Mouse (Mus musculus): ENCODE measurements at regions not wholly inside any gene's neighbourhood (a gene's known extent, or its start where the extent isn't known, plus 50 kb on each side); places are given as distances from the start of the nearest gene placed in this dataset.

- no peak for ATAC-seq (ENCODE audit: insufficient number of reproducible peaks, insufficient read depth, low FRiP score, low read depth)
- H3K4me2 ChIP-seq (ENCODE audit: low read length) = no peak overlapping the region
- WGBS = 87% methylated on average over 1 of the region's 1 CpGs
These were observed 1249.6 kb downstream of the Hace1 start for GRCm38 (mm10) chr10:46827109-46827812.

GRCm38 (mm10) chr10:46828164-46828563, 1250.5 kb downstream of the Hace1 start:
- Histone ChIP-seq H3K27ac (replicated peaks in 1 of 2; ENCODE audit: control insufficient read depth in 1 of 2, insufficient read depth in 1 of 2, low read depth in 2 of 2, low read length in 2 of 2) (no peak overlapping the region), H3K4me1 (ENCODE audit: control insufficient read depth in 2 of 2, insufficient read depth in 2 of 2, low read length in 2 of 2) (no peaks in the 10 kb centered on the region), H3K9me3 (ENCODE audit: control insufficient read depth, low read length) (no peaks in the 10 kb centered on the region), H3K36me3 (ENCODE audit: control insufficient read depth, insufficient read depth, low read length) (no peaks in the 10 kb centered on the region), H3K4me2 (ENCODE audit: low read length) (no peak overlapping the region), H3K9ac (ENCODE audit: low read length) (no peak overlapping the region), H3K4me3 (ENCODE audit: control insufficient read depth in 1 of 2, insufficient read depth in 1 of 2, low read depth in 1 of 2, low read length in 2 of 2) (no peak overlapping the region), H3K27me3 (ENCODE audit: control insufficient read depth, insufficient read depth, low read length) (no peaks in the 10 kb centered on the region)
- 59% methylated on average over 2 of the region's 2 CpGs for WGBS
- ATAC-seq (ENCODE audit: insufficient number of reproducible peaks, insufficient read depth, low FRiP score, low read depth) = no peak

More at GRCm38 (mm10) chr10:46827109-46827812, 1249.6 kb downstream of the Hace1 start:
- H3K27ac ChIP-seq (replicated peaks in 1 of 2; ENCODE audit: control insufficient read depth in 1 of 2, insufficient read depth in 1 of 2, low read depth in 2 of 2, low read length in 2 of 2) = no peak overlapping the region
- no peak overlapping the region for H3K4me3 ChIP-seq (ENCODE audit: control insufficient read depth in 1 of 2, insufficient read depth in 1 of 2, low read depth in 1 of 2, low read length in 2 of 2)
- no peaks in the 10 kb centered on the region for H3K4me1 ChIP-seq (ENCODE audit: control insufficient read depth in 2 of 2, insufficient read depth in 2 of 2, low read length in 2 of 2)
- H3K27me3 ChIP-seq (ENCODE audit: control insufficient read depth, insufficient read depth, low read length) = no peaks in the 10 kb centered on the region
- no peaks in the 10 kb centered on the region for H3K9me3 ChIP-seq (ENCODE audit: control insufficient read depth, low read length)
- no peak overlapping the region for H3K9ac ChIP-seq (ENCODE audit: low read length)
- H3K36me3 ChIP-seq (ENCODE audit: control insufficient read depth, insufficient read depth, low read length) = no peaks in the 10 kb centered on the region

GRCm38 (mm10) chr10:46845578-46846314, 1268.1 kb downstream of the Hace1 start:
- H3K9me3 ChIP-seq (ENCODE audit: control insufficient read depth, low read length) = no peaks in the 10 kb centered on the region
- no peaks in the 10 kb centered on the region for H3K4me1 ChIP-seq (ENCODE audit: control insufficient read depth in 2 of 2, insufficient read depth in 2 of 2, low read length in 2 of 2)
- WGBS = 75% methylated on average over 3 of the region's 3 CpGs
- H3K4me3 ChIP-seq (ENCODE audit: control insufficient read depth in 1 of 2, insufficient read depth in 1 of 2, low read depth in 1 of 2, low read length in 2 of 2) = no peak overlapping the region
- H3K4me2 ChIP-seq (ENCODE audit: low read length) = no peak overlapping the region
- no peak overlapping the region for H3K9ac ChIP-seq (ENCODE audit: low read length)
- H3K27me3 ChIP-seq (ENCODE audit: control insufficient read depth, insufficient read depth, low read length) = no peaks in the 10 kb centered on the region
- ATAC-seq (ENCODE audit: insufficient number of reproducible peaks, insufficient read depth, low FRiP score, low read depth) = no peak
- no peak overlapping the region for H3K27ac ChIP-seq (replicated peaks in 1 of 2; ENCODE audit: control insufficient read depth in 1 of 2, insufficient read depth in 1 of 2, low read depth in 2 of 2, low read length in 2 of 2)
- no peaks in the 10 kb centered on the region for H3K36me3 ChIP-seq (ENCODE audit: control insufficient read depth, insufficient read depth, low read length)
